Mouse (Mus musculus): ENCODE measurements around the gene Pnrc2. TPM values are rescaled to one million over a fixed set of nuclear protein-coding genes. Genes with fewer than 3 reads are reported as not detected.

Gene Pnrc2
- 167 and 175 TPM in 2 replicates for polyA plus RNA-seq (2014; fragmentation: Nextera tagmentation; extraction: Ambion mirVana)

GRCm38 (mm10) chr4:135873526-135874202, at the start of gene Pnrc2:
Gene Pnrc2, minus strand, starts transcription at chr4:135873850.
- Histone ChIP-seq H3K4me1 (replicated peaks; ENCODE audit: control insufficient read depth, insufficient read depth, low read length) (peaks cover 39% of the 10 kb centered on the region), H3K36me3 (ENCODE audit: control insufficient read depth, insufficient read depth, low read length) (peaks cover 35% of the 10 kb centered on the region), H3K4me3 (ENCODE audit: low read depth, low read length) (peak within 1 kb of the TSS; percentile 90), H3K27me3 (replicated peaks; ENCODE audit: control insufficient read depth, insufficient read depth, low read length) (no peaks in the 10 kb centered on the region), H3K9ac (ENCODE audit: low read length) (peak within 1 kb of the TSS; percentile 99), H3K27ac (ENCODE audit: low read depth) (peak within 1 kb of the TSS; percentile 100), H3K4me2 (ENCODE audit: low read length) (peak within 1 kb of the TSS; percentile 71), H3K9me3 (ENCODE audit: control insufficient read depth, low read length) (no peaks in the 10 kb centered on the region)
- WGBS = under 1% methylated on average over 58 of the region's 60 CpGs
- ATAC-seq (replicated peaks; ENCODE audit: low FRiP score, low TSS enrichment, low read depth) (peak; percentile 93), DNase-seq (ENCODE audit: low spot score) (peak; percentile 95)

GRCm38 (mm10) chr4:135922190-135922589, 48.5 kb upstream of the Pnrc2 start:
- peak overlapping the region; percentile 77; the same call in 1 of the 2 replicates for H3K9ac ChIP-seq (ENCODE audit: low read length)
- no peak overlapping the region for H3K27ac ChIP-seq (ENCODE audit: low read depth)
- H3K4me3 ChIP-seq (ENCODE audit: low read depth, low read length) = no peak overlapping the region
- peaks cover 19% of the 10 kb centered on the region; the same call in 1 of the 2 replicates for H3K36me3 ChIP-seq (ENCODE audit: control insufficient read depth, insufficient read depth, low read length)
- H3K27me3 ChIP-seq (replicated peaks; ENCODE audit: control insufficient read depth, insufficient read depth, low read length) = no peaks in the 10 kb centered on the region
- no peaks in the 10 kb centered on the region for H3K9me3 ChIP-seq (ENCODE audit: control insufficient read depth, low read length)
- H3K4me1 ChIP-seq (replicated peaks; ENCODE audit: control insufficient read depth, insufficient read depth, low read length) = peaks cover 7% of the 10 kb centered on the region
- ATAC-seq (replicated peaks; ENCODE audit: low FRiP score, low TSS enrichment, low read depth) (no peak), DNase-seq (ENCODE audit: low spot score) (no peak)
- peak overlapping the region; percentile 88 for H3K4me2 ChIP-seq (ENCODE audit: low read length)
- WGBS = 78% methylated on average over 1 of the region's 1 CpGs

GRCm38 (mm10) chr4:135921257-135922120, 47.8 kb upstream of the Pnrc2 start:
- 3% methylated on average over 26 of the region's 26 CpGs for WGBS
- ATAC-seq (replicated peaks; ENCODE audit: low FRiP score, low TSS enrichment, low read depth) = no peak
- Histone ChIP-seq H3K9ac (ENCODE audit: low read length) (peak overlapping the region; percentile 77), H3K27ac (ENCODE audit: low read depth) (peak overlapping the region; percentile 57), H3K27me3 (replicated peaks; ENCODE audit: control insufficient read depth, insufficient read depth, low read length) (no peaks in the 10 kb centered on the region), H3K4me3 (ENCODE audit: low read depth, low read length) (peak overlapping the region; percentile 87), H3K9me3 (ENCODE audit: control insufficient read depth, low read length) (no peaks in the 10 kb centered on the region), H3K36me3 (ENCODE audit: control insufficient read depth, insufficient read depth, low read length) (peaks cover 19% of the 10 kb centered on the region; the same call in 1 of the 2 replicates), H3K4me2 (ENCODE audit: low read length) (peak overlapping the region; percentile 88), H3K4me1 (replicated peaks; ENCODE audit: control insufficient read depth, insufficient read depth, low read length) (peaks cover 7% of the 10 kb centered on the region)
- DNase-seq (ENCODE audit: low spot score) = peak; percentile 72

- WGBS = 2% methylated on average over 60 of the region's 60 CpGs
- H3K27ac ChIP-seq (ENCODE audit: low read depth) = peak within 1 kb of the TSS; percentile 57
- H3K9ac ChIP-seq (ENCODE audit: low read length) = peak within 1 kb of the TSS; percentile 77
- H3K27me3 ChIP-seq (replicated peaks; ENCODE audit: control insufficient read depth, insufficient read depth, low read length) = no peaks in the 10 kb centered on the region
- H3K36me3 ChIP-seq (ENCODE audit: control insufficient read depth, insufficient read depth, low read length) = peaks cover 12% of the 10 kb centered on the region; the same call in 1 of the 2 replicates
- DNase-seq (ENCODE audit: low spot score) (peak; percentile 97), ATAC-seq (replicated peaks; ENCODE audit: low FRiP score, low TSS enrichment, low read depth) (peak; percentile 90)
- H3K4me1 ChIP-seq (replicated peaks; ENCODE audit: control insufficient read depth, insufficient read depth, low read length) = peaks cover 7% of the 10 kb centered on the region
- H3K9me3 ChIP-seq (ENCODE audit: control insufficient read depth, low read length) = no peaks in the 10 kb centered on the region
- peak within 1 kb of the TSS; percentile 87 for H3K4me3 ChIP-seq (ENCODE audit: low read depth, low read length)
- H3K4me2 ChIP-seq (ENCODE audit: low read length) = peak within 1 kb of the TSS; percentile 88
Measured at GRCm38 (mm10) chr4:135920304-135921241, 46.9 kb upstream of the Pnrc2 start, which contains the start of gene Fuca1. Gene Fuca1, plus strand, starts transcription at chr4:135920735.

- Histone ChIP-seq H3K36me3 (ENCODE audit: control insufficient read depth, insufficient read depth, low read length) (peaks cover 5% of the 10 kb centered on the region; the same call in 1 of the 2 replicates), H3K4me1 (replicated peaks; ENCODE audit: control insufficient read depth, insufficient read depth, low read length) (peaks cover 7% of the 10 kb centered on the region), H3K9me3 (ENCODE audit: control insufficient read depth, low read length) (no peaks in the 10 kb centered on the region), H3K4me3 (ENCODE audit: low read depth, low read length) (no peak overlapping the region), H3K4me2 (ENCODE audit: low read length) (no peak overlapping the region), H3K9ac (ENCODE audit: low read length) (no peak overlapping the region), H3K27ac (ENCODE audit: low read depth) (peak overlapping the region; percentile 19), H3K27me3 (replicated peaks; ENCODE audit: control insufficient read depth, insufficient read depth, low read length) (no peaks in the 10 kb centered on the region)
- WGBS = 88% methylated on average over 3 of the region's 3 CpGs
- peak; percentile 64 for DNase-seq (ENCODE audit: low spot score)
- no peak for ATAC-seq (replicated peaks; ENCODE audit: low FRiP score, low TSS enrichment, low read depth)
Measured at GRCm38 (mm10) chr4:135919280-135919639, 45.6 kb upstream of the Pnrc2 start.

GRCm38 (mm10) chr4:135918635-135919279, 45.1 kb upstream of the Pnrc2 start:
- Histone ChIP-seq H3K27ac (ENCODE audit: low read depth) (peak overlapping the region; percentile 57), H3K4me1 (replicated peaks; ENCODE audit: control insufficient read depth, insufficient read depth, low read length) (peaks cover 7% of the 10 kb centered on the region), H3K4me3 (ENCODE audit: low read depth, low read length) (no peak overlapping the region), H3K4me2 (ENCODE audit: low read length) (no peak overlapping the region), H3K36me3 (ENCODE audit: control insufficient read depth, insufficient read depth, low read length) (peaks cover 4% of the 10 kb centered on the region; the same call in 1 of the 2 replicates), H3K9ac (ENCODE audit: low read length) (no peak overlapping the region), H3K27me3 (replicated peaks; ENCODE audit: control insufficient read depth, insufficient read depth, low read length) (no peaks in the 10 kb centered on the region), H3K9me3 (ENCODE audit: control insufficient read depth, low read length) (no peaks in the 10 kb centered on the region)
- ATAC-seq (replicated peaks; ENCODE audit: low FRiP score, low TSS enrichment, low read depth) = no peak
- 75% methylated on average over 13 of the region's 13 CpGs for WGBS
- no peak for DNase-seq (ENCODE audit: low spot score)

- Histone ChIP-seq H3K36me3 (ENCODE audit: control insufficient read depth, insufficient read depth, low read length) (no peaks in the 10 kb centered on the region), H3K27ac (ENCODE audit: low read depth) (no peak overlapping the region), H3K9ac (ENCODE audit: low read length) (no peak overlapping the region), H3K4me1 (replicated peaks; ENCODE audit: control insufficient read depth, insufficient read depth, low read length) (no peaks in the 10 kb centered on the region; the same call in 1 of the 2 replicates), H3K9me3 (ENCODE audit: control insufficient read depth, low read length) (no peaks in the 10 kb centered on the region), H3K27me3 (replicated peaks; ENCODE audit: control insufficient read depth, insufficient read depth, low read length) (no peaks in the 10 kb centered on the region), H3K4me3 (ENCODE audit: low read depth, low read length) (no peak overlapping the region), H3K4me2 (ENCODE audit: low read length) (no peak overlapping the region)
- DNase-seq (ENCODE audit: low spot score) (no peak), ATAC-seq (replicated peaks; ENCODE audit: low FRiP score, low TSS enrichment, low read depth) (no peak)
- 60% methylated on average over 4 of the region's 4 CpGs for WGBS
Measured at GRCm38 (mm10) chr4:135913433-135913832, 39.8 kb upstream of the Pnrc2 start.
